Mouse (Mus musculus) embryonic facial prominence, embryonic 12.5 days (tissue): ENCODE measurements at regions not wholly inside any gene's neighbourhood (a gene's known extent, or its start where the extent isn't known, plus 50 kb on each side); places are given as distances from the start of the nearest gene placed in this dataset.

Experiments used
- ATAC-seq: fragments of 200-750 bp; cut with Nextera tagmentation; 2 replicates; pipeline ENCODE4 v1.8.0; 2017; ENCODE audit not compliant: insufficient number of reproducible peaks, insufficient read depth, low FRiP score, low TSS enrichment
- H3K27ac ChIP-seq: fragments of 300-500 bp; sonication (generic); 2 replicates; pipeline ENCODE4 v1.5.1; 2016; ENCODE audit warnings: mild to moderate bottlenecking
- H3K27me3 ChIP-seq: fragments of 300-500 bp; sonication (generic); 2 replicates; pipeline ENCODE4 v1.6.1; 2016; ENCODE audit warnings: mild to moderate bottlenecking, moderate library complexity
- H3K36me3 ChIP-seq: fragments of 300-500 bp; sonication (generic); 2 replicates; pipeline ENCODE4 v1.6.1; 2016; ENCODE audit warnings: mild to moderate bottlenecking
- H3K4me1 ChIP-seq: fragments of 300-500 bp; sonication (generic); 2 replicates; pipeline ENCODE4 v1.6.1; 2016
- H3K4me2 ChIP-seq: fragments of 300-500 bp; sonication (generic); replicated peaks from 2 replicates; pipeline ENCODE4 v1.6.1; 2016; ENCODE audit warnings: mild to moderate bottlenecking, moderate library complexity
- H3K4me3 ChIP-seq: fragments of 300-500 bp; sonication (generic); 2 replicates; pipeline ENCODE4 v1.5.1; 2016; ENCODE audit warnings: mild to moderate bottlenecking
- H3K9ac ChIP-seq: fragments of 300-500 bp; sonication (generic); 2 replicates; pipeline ENCODE4 v1.6.1; 2016; ENCODE audit warnings: mild to moderate bottlenecking, moderate library complexity
- H3K9me3 ChIP-seq: fragments of 300-500 bp; sonication (generic); 2 replicates; pipeline ENCODE4 v1.6.1; 2016; ENCODE audit warnings: mild to moderate bottlenecking, moderate library complexity
- WGBS: fragments of 180-500 bp; shearing (Covaris S2); methylation state at CpG from one replicate; pipeline ENCODE4 v1.1.7; 2016; 5-methylcytosine and 5-hydroxymethylcytosine counted together

DNA sequence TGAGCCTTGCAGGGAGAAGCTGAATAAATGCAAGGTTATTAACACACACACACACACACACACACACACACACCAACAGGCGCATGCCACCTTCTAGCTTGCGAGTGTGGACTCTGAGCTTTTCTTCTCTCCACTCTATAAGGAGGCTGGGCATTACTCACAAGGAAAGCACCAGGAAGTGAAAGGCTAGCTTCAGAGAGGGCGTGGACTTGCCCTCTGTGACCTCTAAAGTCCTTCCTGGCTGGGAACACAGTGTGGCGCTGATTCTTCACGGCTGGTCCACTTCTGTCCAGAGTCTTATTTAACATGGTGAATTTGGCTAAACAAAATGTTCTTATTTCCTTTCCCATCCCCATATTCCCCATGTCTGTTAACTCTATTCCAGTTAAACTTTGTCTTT is 185.1 kb downstream of the Maf start:
- H3K9me3 ChIP-seq: no peaks in the 10 kb centered on the region
- no peaks in the 10 kb centered on the region for H3K4me1 ChIP-seq
- no peak overlapping the region for H3K4me2 ChIP-seq
- H3K36me3 ChIP-seq: no peaks in the 10 kb centered on the region
- no peak for ATAC-seq
- no peaks in the 10 kb centered on the region for H3K27me3 ChIP-seq
- H3K4me3 ChIP-seq: no peak overlapping the region
- H3K27ac ChIP-seq: no peak overlapping the region
- 55% methylated on average over 5 of the region's 5 CpGs for WGBS
- H3K9ac ChIP-seq: no peak overlapping the region

GRCm38 (mm10) chr8:115515647-115516046 is 191.9 kb downstream of the Maf start:
- H3K27ac ChIP-seq: no peak overlapping the region
- 0 out of 2 replicates have a peak, but pooled peaks cover 4% of the 10 kb centered on the region for H3K27me3 ChIP-seq
- no peak for ATAC-seq
- WGBS: 65% methylated on average over 4 of the region's 4 CpGs
- H3K36me3 ChIP-seq: no peaks in the 10 kb centered on the region
- no peaks in the 10 kb centered on the region for H3K9me3 ChIP-seq
- no peak overlapping the region for H3K9ac ChIP-seq
- no peak overlapping the region for H3K4me3 ChIP-seq
- H3K4me2 ChIP-seq: no peak overlapping the region
- H3K4me1 ChIP-seq: no peaks in the 10 kb centered on the region

GRCm38 (mm10) chr8:115514485-115514884 is 193.1 kb downstream of the Maf start:
- H3K4me1 ChIP-seq: no peaks in the 10 kb centered on the region
- no peak for ATAC-seq
- no peaks in the 10 kb centered on the region for H3K9me3 ChIP-seq
- no peak overlapping the region for H3K4me3 ChIP-seq
- H3K9ac ChIP-seq: no peak overlapping the region
- H3K27me3 ChIP-seq: 0 out of 2 replicates have a peak, but pooled peaks cover 4% of the 10 kb centered on the region
- no peak overlapping the region for H3K27ac ChIP-seq
- no peak overlapping the region for H3K4me2 ChIP-seq
- no peaks in the 10 kb centered on the region for H3K36me3 ChIP-seq
- 76% methylated on average over 3 of the region's 3 CpGs for WGBS

DNA sequence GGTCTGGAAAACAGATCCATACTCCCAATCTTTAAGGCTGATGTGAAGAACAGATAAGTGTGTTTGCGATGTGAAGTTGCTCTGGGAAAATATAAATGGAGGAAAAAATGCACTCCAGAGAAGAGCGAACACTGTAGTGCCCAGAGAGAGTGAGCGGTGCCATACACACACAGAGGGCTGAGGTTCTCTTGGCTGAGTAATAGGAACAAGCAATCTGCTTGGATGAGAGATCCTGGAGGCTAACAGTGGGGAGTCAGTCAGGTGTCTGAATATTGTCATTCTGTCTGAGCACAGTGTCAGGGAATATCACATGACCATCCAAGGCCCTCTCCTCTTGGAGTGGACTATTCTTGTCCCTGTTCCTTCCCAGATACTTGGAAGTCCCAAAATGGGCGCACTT is 200.4 kb downstream of the Maf start:
- no peak overlapping the region for H3K27ac ChIP-seq
- H3K4me2 ChIP-seq: no peak overlapping the region
- WGBS: 87% methylated on average over 4 of the region's 4 CpGs
- H3K27me3 ChIP-seq: no peaks in the 10 kb centered on the region
- H3K4me3 ChIP-seq: no peak overlapping the region
- no peak overlapping the region for H3K9ac ChIP-seq
- no peak for ATAC-seq
- no peaks in the 10 kb centered on the region for H3K4me1 ChIP-seq
- H3K9me3 ChIP-seq: no peaks in the 10 kb centered on the region
- no peaks in the 10 kb centered on the region for H3K36me3 ChIP-seq

- H3K4me2 ChIP-seq: no peak overlapping the region
Observed at GRCm38 (mm10) chr8:115506741-115507140, 200.9 kb downstream of the Maf start.

GRCm38 (mm10) chr8:115496016-115496415 is 211.6 kb downstream of the Maf start:
- H3K36me3 ChIP-seq: no peaks in the 10 kb centered on the region
- H3K4me3 ChIP-seq: no peak overlapping the region
- no peak overlapping the region for H3K4me2 ChIP-seq
- H3K9me3 ChIP-seq: no peaks in the 10 kb centered on the region
- ATAC-seq: no peak
- no peak overlapping the region for H3K9ac ChIP-seq
- no peaks in the 10 kb centered on the region for H3K27me3 ChIP-seq
- no peaks in the 10 kb centered on the region for H3K4me1 ChIP-seq
- H3K27ac ChIP-seq: no peak overlapping the region
- WGBS: 75% methylated on average over 1 of the region's 1 CpGs

More at GRCm38 (mm10) chr8:115506741-115507140, 200.9 kb downstream of the Maf start:
- Histone ChIP-seq H3K36me3 (no peaks in the 10 kb centered on the region), H3K9ac (no peak overlapping the region), H3K4me1 (no peaks in the 10 kb centered on the region), H3K4me3 (no peak overlapping the region), H3K27me3 (no peaks in the 10 kb centered on the region), H3K27ac (no peak overlapping the region), H3K9me3 (no peaks in the 10 kb centered on the region)
- ATAC-seq: no peak
- 67% methylated on average over 10 of the region's 10 CpGs for WGBS

DNA sequence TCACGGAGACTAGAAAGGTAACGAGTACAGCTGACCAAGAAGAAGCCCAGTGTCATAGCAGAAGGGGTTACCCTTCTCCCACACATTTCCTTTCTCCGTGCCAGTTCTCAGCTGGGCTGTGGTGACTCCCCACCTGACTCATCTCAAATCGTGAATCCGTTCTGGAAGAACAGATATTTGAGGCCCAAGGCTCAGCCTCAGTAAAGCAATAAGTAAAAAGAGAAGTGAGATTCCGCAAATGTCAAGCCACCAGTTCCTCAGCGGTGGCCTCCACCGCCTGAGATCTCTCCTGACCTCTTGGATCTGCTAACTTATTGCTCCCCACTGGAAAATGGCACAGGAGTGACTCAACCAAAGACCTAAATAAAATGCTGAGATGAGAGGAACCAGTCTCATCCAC is 213.2 kb downstream of the Maf start:
- H3K4me2 ChIP-seq: no peak overlapping the region
- no peak overlapping the region for H3K27ac ChIP-seq
- H3K4me1 ChIP-seq: no peaks in the 10 kb centered on the region
- no peaks in the 10 kb centered on the region for H3K9me3 ChIP-seq
- no peak overlapping the region for H3K4me3 ChIP-seq
- no peak overlapping the region for H3K9ac ChIP-seq
- WGBS: 89% methylated on average over 8 of the region's 8 CpGs
- H3K36me3 ChIP-seq: no peaks in the 10 kb centered on the region
- ATAC-seq: no peak
- H3K27me3 ChIP-seq: no peaks in the 10 kb centered on the region

DNA sequence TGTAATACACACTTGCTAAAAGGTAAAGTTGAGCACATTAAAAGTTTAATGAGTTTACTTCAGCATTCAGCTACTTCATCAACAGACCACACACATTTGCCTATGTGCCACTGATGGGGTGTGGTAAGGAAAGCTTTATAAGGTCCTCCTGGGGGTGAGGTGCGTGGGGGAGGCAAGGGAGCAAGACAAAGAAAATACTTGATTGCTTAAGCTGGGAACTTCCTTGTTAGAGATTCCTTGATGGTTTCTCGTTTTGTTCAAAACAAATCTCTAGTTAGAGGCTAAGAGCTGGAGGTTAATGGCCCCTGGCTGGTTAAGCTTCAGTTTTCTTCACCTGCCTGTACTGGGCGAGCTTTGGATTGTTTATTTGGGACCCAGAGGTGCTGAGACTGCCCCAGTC is 220.7 kb downstream of the Maf start:
- ATAC-seq: no peak
- no peak overlapping the region for H3K4me2 ChIP-seq
- H3K36me3 ChIP-seq: no peaks in the 10 kb centered on the region
- no peak overlapping the region for H3K4me3 ChIP-seq
- peaks cover 10% of the 10 kb centered on the region; the same call in 1 of the 2 replicates for H3K4me1 ChIP-seq
- no peaks in the 10 kb centered on the region for H3K9me3 ChIP-seq
- no peaks in the 10 kb centered on the region for H3K27me3 ChIP-seq
- H3K9ac ChIP-seq: no peak overlapping the region
- H3K27ac ChIP-seq: no peak overlapping the region
- WGBS: 26% methylated on average over 3 of the region's 3 CpGs

GRCm38 (mm10) chr8:115481136-115481535 is 226.5 kb downstream of the Maf start:
- H3K27ac ChIP-seq: no peak overlapping the region
- no peaks in the 10 kb centered on the region for H3K9me3 ChIP-seq
- H3K4me3 ChIP-seq: no peak overlapping the region
- H3K4me1 ChIP-seq: peaks cover 17% of the 10 kb centered on the region
- no peaks in the 10 kb centered on the region for H3K36me3 ChIP-seq
- no peak overlapping the region for H3K9ac ChIP-seq
- no peaks in the 10 kb centered on the region; the same call in 1 of the 2 replicates for H3K27me3 ChIP-seq
- 18% methylated on average over 7 of the region's 7 CpGs for WGBS
- H3K4me2 ChIP-seq: no peak overlapping the region
- ATAC-seq: no peak

GRCm38 (mm10) chr8:115478406-115479060 is 229.1 kb downstream of the Maf start:
- WGBS: 80% methylated on average over 11 of the region's 11 CpGs
- no peak overlapping the region for H3K27ac ChIP-seq
- peaks cover 17% of the 10 kb centered on the region for H3K4me1 ChIP-seq
- H3K9me3 ChIP-seq: no peaks in the 10 kb centered on the region
- H3K9ac ChIP-seq: no peak overlapping the region
- ATAC-seq: no peak
- no peaks in the 10 kb centered on the region for H3K36me3 ChIP-seq
- H3K4me3 ChIP-seq: no peak overlapping the region
- H3K27me3 ChIP-seq: no peaks in the 10 kb centered on the region; the same call in 1 of the 2 replicates
- no peak overlapping the region for H3K4me2 ChIP-seq

DNA sequence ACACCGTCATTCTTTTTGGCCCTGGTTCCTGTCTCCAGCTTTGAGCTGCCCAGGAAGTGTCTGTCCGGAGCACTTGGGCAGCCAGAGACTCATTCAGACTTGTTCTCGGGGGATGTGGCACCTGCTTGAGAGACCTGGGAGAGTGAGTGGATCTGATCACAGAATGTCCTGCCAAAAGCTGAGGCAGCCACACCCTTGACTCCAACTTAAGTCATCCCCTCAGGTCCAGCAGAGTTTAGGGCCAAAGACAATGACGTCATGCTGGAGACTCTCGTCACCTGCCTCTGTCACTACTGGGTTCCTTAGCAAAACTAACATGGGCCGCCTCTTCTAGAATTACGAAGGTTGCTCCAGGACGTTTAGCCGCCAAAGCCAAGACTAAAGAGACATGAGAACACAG is 231.5 kb downstream of the Maf start:
- H3K4me2 ChIP-seq: no peak overlapping the region
- no peak overlapping the region for H3K4me3 ChIP-seq
- no peaks in the 10 kb centered on the region; the same call in 1 of the 2 replicates for H3K27me3 ChIP-seq
- H3K9me3 ChIP-seq: no peaks in the 10 kb centered on the region
- WGBS: 85% methylated on average over 9 of the region's 9 CpGs
- no peaks in the 10 kb centered on the region for H3K36me3 ChIP-seq
- H3K4me1 ChIP-seq: peaks cover 4% of the 10 kb centered on the region
- no peak overlapping the region for H3K27ac ChIP-seq
- no peak for ATAC-seq
- H3K9ac ChIP-seq: no peak overlapping the region

GRCm38 (mm10) chr8:115475156-115475555 is 232.4 kb downstream of the Maf start:
- Histone ChIP-seq H3K27ac (no peak overlapping the region), H3K27me3 (no peaks in the 10 kb centered on the region; the same call in 1 of the 2 replicates), H3K9ac (no peak overlapping the region), H3K4me2 (no peak overlapping the region), H3K36me3 (no peaks in the 10 kb centered on the region), H3K4me3 (no peak overlapping the region), H3K9me3 (no peaks in the 10 kb centered on the region), H3K4me1 (no peaks in the 10 kb centered on the region)
- ATAC-seq: no peak
- WGBS: 83% methylated on average over 10 of the region's 10 CpGs
